ENCODE assay signal across 8 mouse cellular contexts in the genomic region with DNA sequence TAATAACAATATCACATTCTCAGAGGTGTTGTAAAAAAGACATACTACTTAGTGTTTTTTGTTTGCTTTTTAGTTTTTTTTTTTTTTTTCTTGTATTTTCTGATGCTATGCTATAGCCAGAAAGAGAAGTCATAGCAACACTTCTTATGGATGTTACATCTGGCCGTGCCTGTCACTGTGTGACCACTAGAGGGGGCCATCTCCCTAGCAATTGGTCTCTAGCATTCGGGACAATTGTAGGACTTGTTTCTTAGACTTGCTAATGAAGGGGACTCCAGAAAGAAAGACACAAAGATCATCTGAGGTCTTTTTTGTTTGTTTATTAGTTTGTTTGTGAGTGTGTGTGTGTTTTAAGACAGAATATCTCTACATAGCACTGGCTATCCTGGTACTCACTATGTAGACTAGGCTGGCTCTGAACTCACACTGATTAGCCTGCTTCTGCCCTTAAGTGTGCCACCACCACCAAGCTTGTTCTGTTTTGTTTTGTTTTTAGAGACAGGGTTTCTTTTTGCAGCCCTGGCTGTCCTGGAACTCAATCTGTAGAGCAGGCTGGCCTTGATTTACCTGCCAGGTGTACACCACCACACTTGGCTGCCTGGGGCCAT. TPM values are rescaled to one million over a fixed set of nuclear protein-coding genes. Genes with fewer than 3 reads are reported as not detected.
DNase-seq lines count a peak whose midpoint lies in the region; ATAC-seq lines count a peak whose summit lies in the region.

No protein-coding gene starts in this region.

- ATAC-seq in granulocyte monocyte progenitor cell, adult 5-6 weeks (replicated peaks; ENCODE audit: poor library complexity, severe bottlenecking): peak; percentile 93
- peak; percentile 92 for ATAC-seq in megakaryocyte-erythroid progenitor cell, adult 5-6 weeks (replicated peaks; ENCODE audit: low FRiP score, low TSS enrichment, poor library complexity, severe bottlenecking)

- DNase-seq in gastrocnemius, postnatal 10 days: peak; percentile 60
- DNase-seq in gastrocnemius, postnatal 25 days: no peak
- peak; percentile 66 for DNase-seq in MEL-GATA-1-ER (ENCODE audit: extremely low read depth, low read depth)
- peak; percentile 42 to 75 for DNase-seq in cerebellum, postnatal 25 days
- DNase-seq in layer of hippocampus, postnatal 36 days: peak; percentile 30 to 40
- DNase-seq in spleen, adult 12 weeks (ENCODE audit: low spot score): peak; percentile 39

RNA-seq across cellular contexts. Expression of a gene that starts 18.3 kb away (rescaled TPM):
- total RNA-seq in gastrocnemius, postnatal 10 days (2021): 10 to 100 TPM; 23.0 to 23.5 TPM
- 10 to 100 TPM; 17.4 to 18.3 TPM for total RNA-seq in gastrocnemius, postnatal 25 days (2021)
- total RNA-seq in granulocyte monocyte progenitor cell, adult 5-6 weeks (2014; fragmentation: Nextera tagmentation): 24.8 and 26.1 TPM in 2 replicates
- total RNA-seq in granulocyte monocyte progenitor cell, adult 5-6 weeks (2017): 14.3 and 25.7 TPM in 2 replicates
- 100 to 1,000 TPM; 205 to 211 TPM for total RNA-seq in layer of hippocampus, postnatal 36 days (2021)
- 12.1 and 16.3 TPM in 2 replicates for total RNA-seq in megakaryocyte-erythroid progenitor cell, adult 5-6 weeks (2014; fragmentation: Nextera tagmentation)
- 6.8 and 9.7 TPM in 2 replicates for total RNA-seq in megakaryocyte-erythroid progenitor cell, adult 5-6 weeks (2017)

RNA-seq across cellular contexts. Expression of a gene that starts 29.1 kb away (rescaled TPM):
- 1 to 10 TPM; 2.4 to 2.8 TPM for total RNA-seq in gastrocnemius, postnatal 10 days (2021)
- 1 to 10 TPM; 1.3 to 1.9 TPM for total RNA-seq in gastrocnemius, postnatal 25 days (2021)
- 1.7 TPM in 1 of 2 replicates, not detected in the other for total RNA-seq in granulocyte monocyte progenitor cell, adult 5-6 weeks (2014; fragmentation: Nextera tagmentation)
- total RNA-seq in granulocyte monocyte progenitor cell, adult 5-6 weeks (2017): 0.93 and 1.3 TPM in 2 replicates
- total RNA-seq in layer of hippocampus, postnatal 36 days (2021): under 1 TPM in 1 of 2 experiments, not detected in 1; 0.88 TPM
- 1.2 TPM in 1 of 2 replicates, not detected in the other for total RNA-seq in megakaryocyte-erythroid progenitor cell, adult 5-6 weeks (2014; fragmentation: Nextera tagmentation)
- total RNA-seq in megakaryocyte-erythroid progenitor cell, adult 5-6 weeks (2017): 0.99 TPM in 1 of 2 replicates, not detected in the other

RNA-seq across cellular contexts. Expression of a gene that starts 36.6 kb away (rescaled TPM):
- total RNA-seq in gastrocnemius, postnatal 10 days (2021): 1 to 10 TPM; 1.7 to 2.6 TPM
- total RNA-seq in gastrocnemius, postnatal 25 days (2021): under 1 TPM; 0.82 to 0.91 TPM
- not detected in 2 replicates for total RNA-seq in granulocyte monocyte progenitor cell, adult 5-6 weeks (2014; fragmentation: Nextera tagmentation)
- 0.04 and 0.10 TPM in 2 replicates for total RNA-seq in granulocyte monocyte progenitor cell, adult 5-6 weeks (2017)
- under 1 TPM; 0.47 to 0.63 TPM for total RNA-seq in layer of hippocampus, postnatal 36 days (2021)
- total RNA-seq in megakaryocyte-erythroid progenitor cell, adult 5-6 weeks (2014; fragmentation: Nextera tagmentation): not detected in 2 replicates
- total RNA-seq in megakaryocyte-erythroid progenitor cell, adult 5-6 weeks (2017): not detected in 2 replicates

RNA-seq across cellular contexts. Expression of a gene that starts 59.8 kb away (rescaled TPM):
- 1 to 10 TPM; 1.9 to 2.7 TPM for total RNA-seq in gastrocnemius, postnatal 10 days (2021)
- total RNA-seq in gastrocnemius, postnatal 25 days (2021): 1 to 10 TPM; 1.1 to 1.2 TPM
- total RNA-seq in granulocyte monocyte progenitor cell, adult 5-6 weeks (2014; fragmentation: Nextera tagmentation): 5.3 TPM in 1 of 2 replicates, not detected in the other
- 0.93 and 2.5 TPM in 2 replicates for total RNA-seq in granulocyte monocyte progenitor cell, adult 5-6 weeks (2017)
- total RNA-seq in layer of hippocampus, postnatal 36 days (2021): 1 to 10 TPM; 1.3 to 1.4 TPM
- not detected in 2 replicates for total RNA-seq in megakaryocyte-erythroid progenitor cell, adult 5-6 weeks (2014; fragmentation: Nextera tagmentation)
- not detected in 2 replicates for total RNA-seq in megakaryocyte-erythroid progenitor cell, adult 5-6 weeks (2017)

Comparison
In these comparisons a context has a peak if more than half of its experiments do, and no peak if none do; other contexts are left out.
1. RNA of a gene that starts 18.3 kb away (total RNA-seq): 205 to 211 TPM in layer of hippocampus, postnatal 36 days; 14.3 to 26.1 TPM in granulocyte monocyte progenitor cell, adult 5-6 weeks, 23.0 to 23.5 TPM in gastrocnemius, postnatal 10 days, 17.4 to 18.3 TPM in gastrocnemius, postnatal 25 days and 6.8 to 16.3 TPM in megakaryocyte-erythroid progenitor cell, adult 5-6 weeks; every median in the first group is over 4 times any median in the second.